Mouse (Mus musculus) testis, adult 2 months (tissue): ENCODE measurements around the gene Ptpn1. TPM values are rescaled to one million over a fixed set of nuclear protein-coding genes. Genes with fewer than 3 reads are reported as not detected.

Source experiments
- H3K27ac ChIP-seq: fragments of 200-500 bp; 2 replicates; pipeline ENCODE4 v1.5.1; 2012; ENCODE audit warnings: low read depth, low read length; ENCODE audit not compliant: control insufficient read depth, insufficient read depth
- H3K27me3 ChIP-seq: fragments of 200-500 bp; 2 replicates; pipeline ENCODE4 v1.6.1; 2012; ENCODE audit warnings: mild to moderate bottlenecking, low read length, moderate library complexity; ENCODE audit not compliant: control insufficient read depth, insufficient read depth
- H3K36me3 ChIP-seq: fragments of 200-500 bp; 2 replicates; pipeline ENCODE4 v1.6.1; 2012; ENCODE audit warnings: mild to moderate bottlenecking, low read length; ENCODE audit not compliant: control insufficient read depth, insufficient read depth
- H3K4me1 ChIP-seq: fragments of 200-500 bp; 2 replicates; pipeline ENCODE4 v1.6.1; 2012; ENCODE audit warnings: low read length; ENCODE audit not compliant: control insufficient read depth, insufficient read depth
- H3K4me3 ChIP-seq: fragments of 200-500 bp; 2 replicates; pipeline ENCODE4 v1.5.1; 2012; ENCODE audit warnings: low read depth, mild to moderate bottlenecking, low read length, moderate library complexity, mixed read lengths; ENCODE audit not compliant: control insufficient read depth
- CTCF ChIP-seq: fragments of 200-500 bp; IDR thresholded peaks from 2 replicates; pipeline ENCODE4 v1.5.1; 2012; ENCODE audit warnings: low read depth, mild to moderate bottlenecking, inconsistent platforms, low read length, moderate library complexity; ENCODE audit not compliant: control insufficient read depth, insufficient read depth, insufficient replicate concordance
- POLR2A ChIP-seq: fragments of 200-500 bp; IDR thresholded peaks from 2 replicates; pipeline ENCODE4 v1.6.1; 2012; ENCODE audit warnings: low read depth, mild to moderate bottlenecking, inconsistent platforms, low read length, moderate library complexity; ENCODE audit not compliant: control insufficient read depth
- polyA plus RNA-seq: library from polyadenylated mRNA; depleted of rRNA; stranded (reverse); fragments of >200 nt; gene quantifications from 2 replicates; pipeline ENCODE4 v1.2.3, GENCODE M21; 2012; rRNA removed

The Ptpn1 gene
- polyA plus RNA-seq, 1 experiment, result 30.9 TPM

DNA sequence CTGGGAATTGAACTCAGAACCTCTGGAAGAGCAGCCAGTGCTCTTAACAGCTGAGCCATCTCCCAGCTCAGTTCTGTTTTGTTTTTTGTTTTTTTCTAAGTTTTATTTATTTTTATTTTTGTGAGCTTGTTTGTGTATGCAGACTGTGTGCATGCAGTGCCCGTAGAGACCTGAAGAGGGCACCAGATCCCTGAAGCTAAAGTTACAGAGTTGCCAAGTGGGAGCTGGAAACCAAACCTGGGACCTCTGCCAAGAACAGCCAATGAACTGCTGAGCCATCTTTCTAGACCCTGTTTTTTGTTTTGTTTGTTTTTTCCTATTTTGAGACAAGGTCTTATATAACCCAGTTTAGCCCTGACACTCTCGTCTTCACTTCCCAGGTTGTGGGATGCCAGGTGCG lies 96.5 kb downstream of the Ptpn1 start:
- Histone ChIP-seq H3K36me3 (no peaks in the 10 kb centered on the region), H3K27ac (no peak overlapping the region), H3K4me1 (no peaks in the 10 kb centered on the region; the same call in 1 of the 2 replicates), H3K4me3 (no peak overlapping the region), H3K27me3 (no peaks in the 10 kb centered on the region)
- TF ChIP-seq CTCF, result peak; percentile 25; the same call in 1 of the 2 replicates
- TF ChIP-seq POLR2A, result no peak

Other genes starting within 250 kb of the Ptpn1 start
- 2.9 and 4.0 TPM in 2 replicates for gene Cebpb, start 243.1 kb upstream of the Ptpn1 start, polyA plus RNA-seq
- gene Tmem189, start 242.2 kb upstream of the Ptpn1 start, polyA plus RNA-seq, result 97.4 and 99.8 TPM in 2 replicates
- 0.22 and 0.90 TPM in 2 replicates for gene Ripor3, start 78.6 kb downstream of the Ptpn1 start, polyA plus RNA-seq
- gene Pard6b, start 148.9 kb downstream of the Ptpn1 start, polyA plus RNA-seq, result 5.8 and 6.9 TPM in 2 replicates